Mouse (Mus musculus): ENCODE measurements around the gene Tshz3. TPM values are rescaled to one million over a fixed set of nuclear protein-coding genes. Genes with fewer than 3 reads are reported as not detected.

Gene Tshz3
- total RNA-seq (2021) = 10 to 100 TPM; 13.2 to 13.4 TPM
- long read RNA-seq, experiment 1, partial matches to known transcripts = 0 of 1 reads
- long read RNA-seq, experiment 1, other reads (novel, unspliced or antisense) = 1 of 1 reads
- long read RNA-seq, experiment 2, full-length matches to known transcripts = 1 of 5 reads
- long read RNA-seq, experiment 2, partial matches to known transcripts = 0 of 5 reads
- long read RNA-seq, experiment 2, other reads (novel, unspliced or antisense) = 4 of 5 reads

DNA sequence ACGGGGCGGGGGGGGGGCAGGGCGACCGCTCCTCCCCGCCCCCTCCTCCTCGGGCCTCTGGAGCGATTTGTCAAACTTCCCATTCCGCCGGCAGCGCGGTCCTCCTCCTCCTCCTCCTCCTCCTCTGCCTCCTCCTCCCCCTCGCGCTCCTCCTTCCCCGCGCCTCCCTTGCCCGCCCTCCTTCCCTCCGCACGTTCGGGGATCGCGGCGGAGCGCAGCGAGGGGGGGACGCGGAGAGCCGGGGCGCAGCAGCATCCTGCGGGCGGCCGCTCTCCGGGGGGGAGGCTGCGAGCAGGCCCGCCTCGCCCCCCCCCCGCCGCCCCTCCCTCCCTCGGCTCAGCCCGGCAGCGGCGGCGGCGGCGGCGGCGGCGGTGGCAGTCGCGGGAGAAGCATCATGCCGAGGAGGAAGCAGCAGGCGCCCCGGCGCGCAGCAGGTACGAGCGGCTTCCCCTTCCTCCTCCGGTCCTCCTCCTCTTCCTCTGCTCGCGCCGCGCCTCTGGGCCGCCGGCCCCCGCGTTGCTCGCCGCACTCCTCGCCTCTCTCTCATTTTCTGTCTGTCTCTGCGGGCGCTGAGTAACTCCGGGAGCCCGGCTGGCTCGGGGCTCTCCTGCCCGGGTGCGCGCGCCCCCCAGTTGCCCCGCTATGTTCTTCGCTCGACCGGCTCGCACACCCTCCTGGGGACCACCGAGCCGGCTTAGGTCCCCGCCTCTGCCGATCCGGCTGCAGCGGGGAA is at the start of gene Tshz3:
TSS of gene Tshz3 (plus strand) at position 263 of the 733 bp plus-strand sequence.
- peak within 1 kb of the TSS; percentile 82 for H3K4me3 ChIP-seq
- H3K27ac ChIP-seq = peak within 1 kb of the TSS; percentile 81
- TF ChIP-seq CTCF (conservative IDR thresholded peaks at IDR 0.05) = no peak
- peak in 1 of 2 experiments; percentile 60 for DNase-seq (ENCODE audit: low spot score in 2 of 2)

GRCm38 (mm10) chr7:36655931-36656330 is 42.0 kb upstream of the Tshz3 start:
- no peak overlapping the region for H3K4me3 ChIP-seq
- TF ChIP-seq CTCF (conservative IDR thresholded peaks at IDR 0.05) = no peak
- no peak for DNase-seq (ENCODE audit: low spot score in 2 of 2)
- H3K27ac ChIP-seq = no peak overlapping the region

- H3K27ac ChIP-seq = no peak overlapping the region
- H3K4me3 ChIP-seq = no peak overlapping the region
- TF ChIP-seq CTCF (conservative IDR thresholded peaks at IDR 0.05) = no peak
- no peak for DNase-seq (ENCODE audit: low spot score in 2 of 2)
Observed at GRCm38 (mm10) chr7:36656401-36656800, 41.5 kb upstream of the Tshz3 start.

- H3K27ac ChIP-seq = no peak overlapping the region
- DNase-seq (ENCODE audit: low spot score in 2 of 2) = no peak
- TF ChIP-seq CTCF (conservative IDR thresholded peaks at IDR 0.05) = no peak
- H3K4me3 ChIP-seq = no peak overlapping the region
Observed at GRCm38 (mm10) chr7:36658331-36658730, 39.6 kb upstream of the Tshz3 start.

- Histone ChIP-seq H3K4me3 (no peak overlapping the region), H3K27ac (no peak overlapping the region)
- TF ChIP-seq CTCF (conservative IDR thresholded peaks at IDR 0.05) = no peak
- no peak for DNase-seq (ENCODE audit: low spot score in 2 of 2)
Observed at GRCm38 (mm10) chr7:36659265-36659664, 38.7 kb upstream of the Tshz3 start.

- H3K4me3 ChIP-seq = no peak overlapping the region
- no peak overlapping the region for H3K27ac ChIP-seq
- DNase-seq (ENCODE audit: low spot score in 2 of 2) = no peak
- peak; percentile 60 for TF ChIP-seq CTCF (conservative IDR thresholded peaks at IDR 0.05)
Observed at GRCm38 (mm10) chr7:36660654-36661053, 37.3 kb upstream of the Tshz3 start.

DNA sequence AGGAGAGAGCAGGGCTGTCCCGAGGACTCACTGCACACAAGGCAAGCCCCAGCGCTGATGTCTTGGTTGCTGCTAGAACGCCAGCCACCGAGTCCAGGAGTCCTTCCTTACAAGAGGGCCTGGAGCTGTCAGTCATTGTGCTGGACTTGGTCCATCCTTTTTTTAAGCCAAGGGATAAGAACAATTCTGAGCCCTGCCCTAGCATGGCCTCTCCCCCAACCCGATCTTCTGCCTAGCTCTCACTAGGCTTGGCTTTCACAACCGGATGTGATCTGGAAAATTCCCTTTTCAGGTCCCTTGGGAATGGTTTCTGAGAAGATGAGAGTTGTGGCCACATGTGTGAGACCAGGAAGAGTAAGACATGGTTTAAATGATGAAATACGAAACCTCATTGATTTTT is 34.5 kb upstream of the Tshz3 start:
- Histone ChIP-seq H3K27ac (no peak overlapping the region), H3K4me3 (no peak overlapping the region)
- no peak for TF ChIP-seq CTCF (conservative IDR thresholded peaks at IDR 0.05)
- DNase-seq (ENCODE audit: low spot score in 2 of 2) = no peak

DNA sequence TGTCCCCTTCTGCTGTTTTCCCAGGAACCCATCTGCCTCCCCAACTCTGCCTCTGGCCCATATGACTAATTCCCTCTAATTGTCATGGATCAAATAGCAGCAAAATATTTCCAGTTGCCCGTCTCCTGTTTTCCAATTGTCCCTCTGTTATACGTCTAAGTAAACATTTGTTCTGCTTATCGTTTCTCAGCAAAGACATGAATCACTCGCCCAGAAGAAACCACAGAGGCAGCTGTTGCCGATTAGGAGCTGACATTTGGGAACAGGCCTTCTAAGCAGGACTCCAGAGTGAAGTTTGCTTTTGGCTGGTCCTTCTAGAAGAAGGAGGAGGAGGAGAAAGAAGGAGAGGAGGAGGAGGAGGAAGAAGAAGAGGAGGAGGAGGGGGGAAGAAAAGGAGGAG is 30.2 kb upstream of the Tshz3 start:
- Histone ChIP-seq H3K27ac (no peak overlapping the region), H3K4me3 (no peak overlapping the region)
- no peak for TF ChIP-seq CTCF (conservative IDR thresholded peaks at IDR 0.05)
- no peak for DNase-seq (ENCODE audit: low spot score in 2 of 2)

DNA sequence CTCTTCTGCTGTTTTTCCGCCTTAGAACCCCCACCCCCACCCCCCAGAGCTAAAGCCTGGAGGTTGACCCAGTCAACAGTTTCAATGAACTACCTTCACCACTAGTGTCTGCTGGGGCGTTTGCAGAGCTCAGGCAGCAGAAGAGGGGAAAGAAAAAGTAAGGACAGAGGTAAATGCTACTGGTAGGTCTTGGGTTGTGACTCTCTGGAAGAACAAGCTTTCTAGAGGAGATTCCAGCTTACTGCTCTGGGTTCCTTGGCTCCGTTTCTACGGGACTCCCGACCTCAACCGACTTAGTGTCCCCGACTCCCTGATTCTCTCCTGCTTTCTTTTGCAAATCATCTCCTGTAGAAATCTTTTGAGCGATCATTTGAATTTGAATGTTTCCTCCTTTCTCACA is 19.9 kb upstream of the Tshz3 start:
- Histone ChIP-seq H3K27ac (no peak overlapping the region), H3K4me3 (no peak overlapping the region)
- no peak for DNase-seq (ENCODE audit: low spot score in 2 of 2)
- TF ChIP-seq CTCF (conservative IDR thresholded peaks at IDR 0.05) = no peak

DNA sequence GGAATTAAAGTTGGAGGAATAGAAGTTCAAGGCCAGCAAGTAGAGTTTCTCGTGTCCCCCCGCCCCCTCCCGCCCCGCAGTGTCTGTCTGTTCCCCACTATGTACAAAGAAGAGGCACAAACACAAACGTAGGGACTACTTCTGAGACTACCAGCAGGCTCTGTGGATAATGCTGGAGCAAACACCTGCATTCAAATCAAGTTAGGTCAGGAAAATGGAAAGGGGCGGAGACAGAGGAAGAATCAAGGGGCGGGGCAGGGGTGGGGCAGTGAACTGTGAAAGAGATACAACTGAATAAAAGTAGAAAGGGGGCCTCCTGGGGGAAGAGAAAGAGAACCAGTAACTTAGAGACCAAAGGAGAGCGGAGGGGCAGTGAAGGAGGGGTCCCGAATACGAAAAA is 19.4 kb upstream of the Tshz3 start:
- no peak overlapping the region for H3K27ac ChIP-seq
- no peak for TF ChIP-seq CTCF (conservative IDR thresholded peaks at IDR 0.05)

DNA sequence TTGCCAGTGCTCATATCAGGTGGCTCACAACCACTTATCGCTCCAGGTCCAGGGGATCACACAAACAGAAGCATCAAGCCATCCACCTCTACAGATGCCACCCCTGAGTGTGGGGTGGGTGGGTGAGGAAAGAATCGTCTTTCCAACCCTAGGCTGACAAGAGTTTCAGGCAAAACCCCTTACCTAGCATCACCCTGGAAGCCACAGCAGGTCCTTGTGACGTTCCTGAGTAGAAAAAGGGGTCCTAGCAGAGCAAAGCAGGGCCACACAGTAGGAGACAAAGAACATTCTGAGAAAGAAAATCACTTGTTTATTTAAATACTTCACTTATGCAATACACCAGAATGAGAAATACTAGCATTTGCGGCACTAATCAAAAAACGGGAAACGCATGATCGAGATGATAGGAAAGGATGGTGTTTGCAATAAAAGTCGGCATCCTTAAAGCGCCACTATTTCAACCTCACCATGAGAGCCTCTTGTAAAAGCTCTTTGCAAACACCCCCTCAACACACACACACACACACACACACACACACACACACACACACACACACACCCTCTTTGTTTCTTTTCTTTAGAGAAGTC is 18.8 kb upstream of the Tshz3 start:
- no peak overlapping the region; the same call in 1 of the 2 replicates for H3K4me3 ChIP-seq
- no peak for DNase-seq (ENCODE audit: low spot score in 2 of 2)
- TF ChIP-seq CTCF (conservative IDR thresholded peaks at IDR 0.05) = no peak
- H3K27ac ChIP-seq = no peak overlapping the region

More for the DNA sequence above, 19.4 kb upstream of the Tshz3 start:
- H3K4me3 ChIP-seq = no peak overlapping the region
- no peak for DNase-seq (ENCODE audit: low spot score in 2 of 2)

GRCm38 (mm10) chr7:36679866-36680458 is 18.0 kb upstream of the Tshz3 start:
- H3K4me3 ChIP-seq = peak overlapping the region; percentile 41
- no peak for TF ChIP-seq CTCF (conservative IDR thresholded peaks at IDR 0.05)
- no peak for DNase-seq (ENCODE audit: low spot score in 2 of 2)
- H3K27ac ChIP-seq = no peak overlapping the region

GRCm38 (mm10) chr7:36687508-36687907 is 10.4 kb upstream of the Tshz3 start:
- Histone ChIP-seq H3K4me3 (no peak overlapping the region), H3K27ac (no peak overlapping the region)
- DNase-seq (ENCODE audit: low spot score in 2 of 2) = no peak
- TF ChIP-seq CTCF (conservative IDR thresholded peaks at IDR 0.05) = no peak
